Mouse (Mus musculus) liver, postnatal 0 days (tissue): ENCODE data around the gene E330021D16Rik. TPM values are rescaled to one million over a fixed set of nuclear protein-coding genes. Genes with fewer than 3 reads are reported as not detected.

ENCODE experiments used
- ATAC-seq: fragments of 200-750 bp; cut with Nextera tagmentation; 2 replicates; pipeline ENCODE4 v1.8.0; 2017; ENCODE audit warnings: mild to moderate bottlenecking, moderate library complexity
- DNase-seq: peaks from one replicate; pipeline ENCODE4 v3.0.0-alpha.2; 2016
- H3K27ac ChIP-seq: fragments of 300-500 bp; sonication (generic); 2 replicates; pipeline ENCODE4 v1.5.1; 2014; ENCODE audit warnings: antibody characterized with exemption, moderate library complexity, mild to moderate bottlenecking, low read depth
- H3K27me3 ChIP-seq: fragments of 300-500 bp; sonication (generic); 2 replicates; pipeline ENCODE4 v1.6.1; 2014; ENCODE audit warnings: low read length, control low read depth, mixed read lengths; ENCODE audit not compliant: insufficient read depth
- H3K36me3 ChIP-seq: fragments of 300-500 bp; sonication (generic); replicated peaks from 2 replicates; pipeline ENCODE4 v1.6.1; 2014; ENCODE audit warnings: mild to moderate bottlenecking, control low read depth, low read length, moderate library complexity, mixed read lengths; ENCODE audit not compliant: insufficient read depth
- H3K4me1 ChIP-seq: fragments of 300-500 bp; sonication (generic); 2 replicates; pipeline ENCODE4 v1.6.1; 2014; ENCODE audit warnings: antibody characterized with exemption, mild to moderate bottlenecking, control low read depth; ENCODE audit not compliant: insufficient read depth
- H3K4me2 ChIP-seq: fragments of 300-500 bp; sonication (generic); 2 replicates; pipeline ENCODE4 v1.6.1; 2014; ENCODE audit warnings: low read depth, mild to moderate bottlenecking, low read length, moderate library complexity, mixed read lengths
- H3K4me3 ChIP-seq: fragments of 300-500 bp; sonication (generic); 2 replicates; pipeline ENCODE4 v1.5.1; 2014; ENCODE audit warnings: low read depth, low read length
- H3K9ac ChIP-seq: fragments of 300-500 bp; sonication (generic); replicated peaks from 2 replicates; pipeline ENCODE4 v1.6.1; 2014; ENCODE audit warnings: mild to moderate bottlenecking, moderate library complexity
- H3K9me3 ChIP-seq: fragments of 300-500 bp; sonication (generic); 2 replicates; pipeline ENCODE4 v1.6.1; 2016; ENCODE audit warnings: mild to moderate bottlenecking, control low read depth, low read length, mixed read lengths
- CTCF ChIP-seq: sonication (generic); IDR thresholded peaks from 2 replicates; pipeline ENCODE4 v1.5.1; 2016; ENCODE audit warnings: antibody characterized with exemption, low read depth
- EP300 ChIP-seq: IDR thresholded peaks from 2 replicates; pipeline ENCODE4 v1.6.1; 2016; ENCODE audit warnings: antibody characterized with exemption, low read depth, mild to moderate bottlenecking
- WGBS: fragments of 180-500 bp; shearing (Covaris S2); extraction: QIAGEN DNeasy Blood & Tissue Kit; methylation state at CpG from one replicate; pipeline ENCODE4 v1.1.7; 2014; ENCODE audit not compliant: insufficient replicate concordance; 5-methylcytosine and 5-hydroxymethylcytosine counted together
- polyA plus RNA-seq: library from polyadenylated mRNA; unstranded; fragments of >200 nt; fragmentation: Nextera tagmentation; extraction: Ambion mirVana; gene quantifications from 2 replicates; pipeline ENCODE4 v1.2.1, GENCODE M21; 2015

The E330021D16Rik gene
- polyA plus RNA-seq, 1 experiment from 2014 or later = 0.67 TPM

GRCm38 (mm10) chr6:136418333-136418848 is 3.0 kb upstream of the E330021D16Rik start:
- H3K27me3 ChIP-seq = no peaks in the 10 kb centered on the region
- H3K4me2 ChIP-seq = no peak overlapping the region
- no peaks in the 10 kb centered on the region for H3K36me3 ChIP-seq
- H3K4me1 ChIP-seq = peaks cover 4% of the 10 kb centered on the region
- no peak overlapping the region for H3K27ac ChIP-seq
- no peak overlapping the region for H3K4me3 ChIP-seq
- DNase-seq (no peak), ATAC-seq (no peak)
- 48% methylated on average over 8 of the region's 8 CpGs for WGBS
- H3K9ac ChIP-seq = no peak overlapping the region
- TF ChIP-seq EP300 (no peak), CTCF (no peak)
- H3K9me3 ChIP-seq = no peaks in the 10 kb centered on the region

GRCm38 (mm10) chr6:136417864-136418263 is 2.5 kb upstream of the E330021D16Rik start:
- no peak for ATAC-seq
- H3K27me3 ChIP-seq = no peaks in the 10 kb centered on the region
- no peaks in the 10 kb centered on the region for H3K36me3 ChIP-seq
- DNase-seq = no peak
- no peak for TF ChIP-seq CTCF
- TF ChIP-seq EP300 = no peak
- 57% methylated on average over 5 of the region's 5 CpGs for WGBS
- no peak overlapping the region for H3K27ac ChIP-seq
- no peak overlapping the region for H3K4me3 ChIP-seq
- no peaks in the 10 kb centered on the region for H3K9me3 ChIP-seq
- H3K9ac ChIP-seq = no peak overlapping the region
- H3K4me2 ChIP-seq = no peak overlapping the region
- peaks cover 4% of the 10 kb centered on the region for H3K4me1 ChIP-seq

- Histone ChIP-seq H3K9ac (no peak overlapping the region), H3K27me3 (no peaks in the 10 kb centered on the region), H3K4me2 (no peak overlapping the region), H3K36me3 (no peaks in the 10 kb centered on the region), H3K4me1 (peaks cover 2% of the 10 kb centered on the region), H3K27ac (no peak overlapping the region), H3K9me3 (no peaks in the 10 kb centered on the region), H3K4me3 (no peak overlapping the region)
- TF ChIP-seq CTCF (no peak), EP300 (no peak)
- no peak for ATAC-seq
- WGBS = 78% methylated on average over 5 of the region's 5 CpGs
- DNase-seq = no peak
Measured at GRCm38 (mm10) chr6:136413856-136414362, 1.5 kb downstream of the E330021D16Rik start.

GRCm38 (mm10) chr6:136407608-136408192 is 7.7 kb downstream of the E330021D16Rik start:
- TF ChIP-seq EP300 (no peak), CTCF (no peak)

GRCm38 (mm10) chr6:136396860-136397259 is 18.5 kb downstream of the E330021D16Rik start:
- Histone ChIP-seq H3K36me3 (no peaks in the 10 kb centered on the region), H3K27me3 (no peaks in the 10 kb centered on the region), H3K4me3 (no peak overlapping the region), H3K9ac (no peak overlapping the region), H3K27ac (no peak overlapping the region), H3K9me3 (peaks cover 2% of the 10 kb centered on the region; the same call in 1 of the 2 replicates), H3K4me2 (no peak overlapping the region), H3K4me1 (no peaks in the 10 kb centered on the region)
- WGBS = 86% methylated on average over 9 of the region's 9 CpGs
- TF ChIP-seq CTCF = no peak
- no peak for TF ChIP-seq EP300
- DNase-seq (no peak), ATAC-seq (no peak)

More at GRCm38 (mm10) chr6:136407608-136408192, 7.7 kb downstream of the E330021D16Rik start:
- Histone ChIP-seq H3K4me3 (no peak overlapping the region), H3K4me1 (no peaks in the 10 kb centered on the region), H3K9me3 (no peaks in the 10 kb centered on the region), H3K9ac (no peak overlapping the region), H3K4me2 (no peak overlapping the region), H3K36me3 (no peaks in the 10 kb centered on the region), H3K27me3 (no peaks in the 10 kb centered on the region), H3K27ac (no peak overlapping the region)
- no peak for DNase-seq
- 71% methylated on average over 2 of the region's 2 CpGs for WGBS
- no peak for ATAC-seq

GRCm38 (mm10) chr6:136390262-136390661 is 25.1 kb downstream of the E330021D16Rik start:
- no peak overlapping the region for H3K27ac ChIP-seq
- H3K4me1 ChIP-seq = no peaks in the 10 kb centered on the region
- no peaks in the 10 kb centered on the region for H3K27me3 ChIP-seq
- no peak overlapping the region for H3K4me2 ChIP-seq
- ATAC-seq (no peak), DNase-seq (no peak)
- H3K36me3 ChIP-seq = no peaks in the 10 kb centered on the region
- H3K4me3 ChIP-seq = no peak overlapping the region
- H3K9me3 ChIP-seq = peaks cover 2% of the 10 kb centered on the region; the same call in 1 of the 2 replicates
- H3K9ac ChIP-seq = no peak overlapping the region
- 62% methylated on average over 9 of the region's 9 CpGs for WGBS
- TF ChIP-seq EP300 = no peak
- no peak for TF ChIP-seq CTCF
